Mouse (Mus musculus) stomach, embryonic 16.5 days (tissue): ENCODE measurements at regions not wholly inside any gene's neighbourhood (a gene's known extent, or its start where the extent isn't known, plus 50 kb on each side); places are given as distances from the start of the nearest gene placed in this dataset.

Source experiments
- ATAC-seq: fragments of 200-750 bp; cut with Nextera tagmentation; 2 replicates; pipeline ENCODE4 v1.8.0; 2017; ENCODE audit warnings: moderate number of reproducible peaks, moderate TSS enrichment; ENCODE audit not compliant: insufficient read depth, low FRiP score
- H3K27ac ChIP-seq: fragments of 300-500 bp; sonication (generic); 2 replicates; pipeline ENCODE4 v1.5.1; 2014; ENCODE audit warnings: low read length
- H3K27me3 ChIP-seq: fragments of 300-500 bp; sonication (generic); 2 replicates; pipeline ENCODE4 v1.6.1; 2014; ENCODE audit warnings: low read length, control low read depth, mixed read lengths; ENCODE audit not compliant: control insufficient read depth, insufficient read depth
- H3K36me3 ChIP-seq: fragments of 300-500 bp; sonication (generic); 2 replicates; pipeline ENCODE4 v1.6.1; 2014; ENCODE audit warnings: low read length; ENCODE audit not compliant: control insufficient read depth, insufficient read depth
- H3K4me1 ChIP-seq: fragments of 300-500 bp; sonication (generic); 2 replicates; pipeline ENCODE4 v1.6.1; 2014; ENCODE audit warnings: low read length, control low read depth, mixed read lengths; ENCODE audit not compliant: control insufficient read depth, insufficient read depth
- H3K4me2 ChIP-seq: fragments of 300-500 bp; sonication (generic); 2 replicates; pipeline ENCODE4 v1.6.1; 2014; ENCODE audit warnings: low read depth, low read length, mixed read lengths
- H3K4me3 ChIP-seq: fragments of 300-500 bp; sonication (generic); replicated peaks from 2 replicates; pipeline ENCODE4 v1.5.1; 2014; ENCODE audit warnings: mild to moderate bottlenecking, low read length
- H3K9ac ChIP-seq: fragments of 300-500 bp; sonication (generic); 2 replicates; pipeline ENCODE4 v1.6.1; 2014; ENCODE audit warnings: low read length
- H3K9me3 ChIP-seq: fragments of 300-500 bp; sonication (generic); replicated peaks from 2 replicates; pipeline ENCODE4 v1.6.1; 2016; ENCODE audit warnings: low read length, control low read depth; ENCODE audit not compliant: control insufficient read depth
- WGBS: fragments of 180-500 bp; shearing (Covaris S2); extraction: QIAGEN DNeasy Blood & Tissue Kit; methylation state at CpG from one replicate; pipeline ENCODE4 v1.1.7; 2014; 5-methylcytosine and 5-hydroxymethylcytosine counted together

DNA sequence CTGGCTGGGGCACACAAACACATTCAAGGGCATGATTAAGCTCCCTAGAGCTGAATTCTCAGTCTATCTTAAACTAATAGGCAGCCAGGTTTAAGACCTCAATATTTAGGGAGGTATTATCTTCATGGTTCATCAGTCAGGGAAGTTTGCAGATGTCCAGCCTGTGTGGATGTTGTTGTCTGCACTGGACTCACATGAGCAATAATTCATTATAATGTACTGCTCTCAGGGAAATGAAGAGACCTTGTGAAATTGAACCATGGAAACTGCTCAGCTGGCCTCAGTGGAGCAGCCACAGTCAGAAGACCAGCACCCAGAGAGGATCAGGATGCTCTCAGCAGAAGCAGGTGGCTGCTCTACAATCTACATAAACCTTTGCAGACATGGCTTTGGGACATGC, 415.3 kb upstream of the Sox11 start:
- Histone ChIP-seq H3K9ac (no peak overlapping the region), H3K36me3 (no peaks in the 10 kb centered on the region), H3K4me1 (no peaks in the 10 kb centered on the region), H3K27ac (no peak overlapping the region), H3K4me3 (no peak overlapping the region), H3K4me2 (no peak overlapping the region), H3K9me3 (no peaks in the 10 kb centered on the region), H3K27me3 (no peaks in the 10 kb centered on the region)
- ATAC-seq: no peak

- no peak overlapping the region for H3K9ac ChIP-seq
- H3K4me1 ChIP-seq: no peaks in the 10 kb centered on the region
- H3K4me2 ChIP-seq: no peak overlapping the region
- 49% methylated on average over 5 of the region's 5 CpGs for WGBS
- no peak; the same call in 1 of the 2 replicates for ATAC-seq
- no peaks in the 10 kb centered on the region for H3K27me3 ChIP-seq
- H3K9me3 ChIP-seq: no peaks in the 10 kb centered on the region
- H3K36me3 ChIP-seq: no peaks in the 10 kb centered on the region
- no peak overlapping the region for H3K4me3 ChIP-seq
- H3K27ac ChIP-seq: no peak overlapping the region
Measured at GRCm38 (mm10) chr12:27724619-27725200, 382.3 kb upstream of the Sox11 start.

DNA sequence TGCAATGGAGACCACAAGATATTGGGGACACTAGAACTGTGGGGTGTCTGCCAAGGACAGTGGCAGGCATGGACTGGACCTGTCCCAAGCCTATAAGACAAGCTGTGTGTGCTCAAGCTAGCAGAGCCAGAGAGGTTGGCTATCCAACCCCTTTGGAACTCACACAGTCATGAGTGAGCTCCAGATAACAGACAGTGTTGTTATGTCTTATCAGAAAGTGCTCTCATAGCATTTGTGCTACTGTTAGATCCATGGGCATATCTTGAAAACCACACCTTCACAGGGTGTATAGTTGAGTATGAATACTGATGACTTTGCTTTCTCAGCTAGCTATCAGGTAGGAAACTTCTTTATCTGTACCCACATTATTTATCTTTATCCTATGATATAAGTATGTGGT, 338.1 kb upstream of the Sox11 start:
- Histone ChIP-seq H3K27ac (no peak overlapping the region), H3K4me1 (no peaks in the 10 kb centered on the region), H3K4me3 (no peak overlapping the region), H3K27me3 (no peaks in the 10 kb centered on the region), H3K4me2 (no peak overlapping the region), H3K36me3 (no peaks in the 10 kb centered on the region), H3K9me3 (no peaks in the 10 kb centered on the region), H3K9ac (no peak overlapping the region)
- no peak for ATAC-seq

GRCm38 (mm10) chr12:27673404-27673803, 331.0 kb upstream of the Sox11 start:
- Histone ChIP-seq H3K4me1 (no peaks in the 10 kb centered on the region), H3K27me3 (no peaks in the 10 kb centered on the region), H3K4me2 (no peak overlapping the region), H3K27ac (no peak overlapping the region), H3K36me3 (no peaks in the 10 kb centered on the region), H3K9me3 (no peaks in the 10 kb centered on the region), H3K4me3 (no peak overlapping the region), H3K9ac (no peak overlapping the region)
- ATAC-seq: no peak

DNA sequence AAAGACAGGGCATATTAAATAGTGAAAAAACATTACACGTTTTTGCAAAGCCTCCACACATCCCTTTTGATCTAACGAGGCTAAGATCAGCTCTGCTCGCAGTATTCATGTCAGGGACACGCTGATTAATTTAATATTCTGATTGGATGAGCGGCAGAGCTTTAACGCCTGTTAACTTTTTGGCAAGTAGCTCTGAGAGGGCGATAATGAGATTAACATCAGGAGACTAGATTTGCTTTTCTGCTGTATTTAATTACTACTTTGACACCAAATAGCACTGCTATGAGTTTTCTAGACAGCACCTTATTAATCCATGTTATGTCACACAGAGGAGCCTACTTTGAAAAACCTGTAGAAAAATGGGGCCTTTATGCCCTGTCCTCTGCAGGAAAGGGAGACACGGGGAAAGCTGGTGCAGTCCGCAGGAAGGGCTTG, 328.3 kb upstream of the Sox11 start:
- no peak overlapping the region for H3K4me2 ChIP-seq
- H3K4me3 ChIP-seq: no peak overlapping the region
- H3K27ac ChIP-seq: no peak overlapping the region
- 51% methylated on average over 9 of the region's 9 CpGs for WGBS
- H3K9me3 ChIP-seq: no peaks in the 10 kb centered on the region
- no peak for ATAC-seq
- H3K9ac ChIP-seq: no peak overlapping the region
- no peaks in the 10 kb centered on the region for H3K4me1 ChIP-seq
- H3K36me3 ChIP-seq: no peaks in the 10 kb centered on the region
- H3K27me3 ChIP-seq: no peaks in the 10 kb centered on the region

DNA sequence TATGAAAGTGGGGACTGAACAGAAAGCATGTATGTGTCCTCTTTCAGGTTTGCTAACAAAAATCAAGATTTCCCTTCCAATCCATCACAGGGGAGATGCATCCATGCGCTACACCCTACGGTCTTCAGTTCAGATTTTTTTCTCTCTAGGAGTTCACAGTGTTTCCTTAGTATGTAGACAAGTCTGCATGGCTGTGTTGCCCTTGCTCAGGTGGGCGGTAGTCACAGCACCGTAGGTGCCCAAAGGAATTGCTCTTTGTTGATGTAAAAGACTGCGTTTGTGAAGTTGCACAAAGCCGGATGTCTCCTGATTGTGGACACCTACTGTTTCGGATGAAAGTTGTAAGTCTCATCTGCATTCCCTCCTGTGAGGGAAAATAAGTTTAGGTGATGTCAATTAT, 327.8 kb upstream of the Sox11 start:
- Histone ChIP-seq H3K9ac (no peak overlapping the region), H3K9me3 (no peaks in the 10 kb centered on the region), H3K4me2 (no peak overlapping the region), H3K27me3 (no peaks in the 10 kb centered on the region), H3K27ac (no peak overlapping the region), H3K4me3 (no peak overlapping the region), H3K36me3 (no peaks in the 10 kb centered on the region), H3K4me1 (no peaks in the 10 kb centered on the region)
- no peak for ATAC-seq
- 67% methylated on average over 7 of the region's 7 CpGs for WGBS

- no peaks in the 10 kb centered on the region for H3K4me1 ChIP-seq
- H3K36me3 ChIP-seq: no peaks in the 10 kb centered on the region
- H3K9me3 ChIP-seq: no peaks in the 10 kb centered on the region
- H3K9ac ChIP-seq: no peak overlapping the region
- H3K27ac ChIP-seq: no peak overlapping the region
- no peaks in the 10 kb centered on the region for H3K27me3 ChIP-seq
- no peak overlapping the region for H3K4me2 ChIP-seq
- WGBS: 78% methylated on average over 6 of the region's 6 CpGs
- no peak for ATAC-seq
- H3K4me3 ChIP-seq: no peak overlapping the region
Measured at GRCm38 (mm10) chr12:27669542-27669941, 327.2 kb upstream of the Sox11 start.

DNA sequence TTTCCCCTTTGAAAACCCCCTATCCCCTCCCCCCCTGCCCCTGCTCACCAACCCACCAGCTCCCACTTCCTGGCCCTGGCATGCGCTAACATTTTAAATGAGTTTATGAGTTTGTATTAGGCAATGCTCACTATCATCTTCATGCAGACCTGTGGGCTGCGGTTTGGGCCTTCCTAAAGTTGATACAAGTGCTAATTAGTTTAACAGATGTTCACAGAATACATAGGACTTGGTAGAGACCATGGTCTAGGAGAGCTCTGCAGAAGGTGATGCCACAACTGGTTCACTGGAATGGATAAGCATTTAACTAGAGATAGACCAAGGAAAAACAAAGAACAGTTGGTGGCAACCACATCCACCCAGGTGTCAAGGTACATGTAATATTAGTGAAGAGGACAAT, 324.1 kb upstream of the Sox11 start:
- 56% methylated on average over 2 of the region's 2 CpGs for WGBS
- H3K9ac ChIP-seq: no peak overlapping the region
- H3K27ac ChIP-seq: no peak overlapping the region
- no peaks in the 10 kb centered on the region for H3K36me3 ChIP-seq
- no peak for ATAC-seq
- no peaks in the 10 kb centered on the region for H3K27me3 ChIP-seq
- H3K9me3 ChIP-seq: no peaks in the 10 kb centered on the region
- no peak overlapping the region for H3K4me3 ChIP-seq
- no peaks in the 10 kb centered on the region for H3K4me1 ChIP-seq
- no peak overlapping the region for H3K4me2 ChIP-seq

DNA sequence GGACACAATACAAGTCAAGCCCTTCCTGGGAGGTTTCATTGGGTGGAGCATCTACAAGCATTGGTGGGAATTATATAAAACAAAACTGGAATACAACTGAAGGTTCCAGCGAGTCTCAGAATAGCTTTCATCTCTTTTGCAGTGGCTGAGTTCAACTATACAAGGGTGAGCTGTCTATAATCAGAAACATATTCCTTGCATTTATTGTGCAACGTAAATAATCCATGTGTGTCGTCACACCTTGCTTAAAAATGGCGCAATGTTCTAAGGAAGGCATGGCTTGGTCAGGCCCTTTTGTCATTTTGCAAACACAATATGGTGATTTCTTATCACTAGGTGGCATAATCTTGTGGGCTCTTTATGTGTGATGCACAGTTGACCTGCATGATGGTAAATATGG, 320.8 kb upstream of the Sox11 start:
- H3K27me3 ChIP-seq: no peaks in the 10 kb centered on the region
- H3K9ac ChIP-seq: no peak overlapping the region
- H3K4me3 ChIP-seq: no peak overlapping the region
- no peaks in the 10 kb centered on the region for H3K9me3 ChIP-seq
- ATAC-seq: no peak
- 89% methylated on average over 4 of the region's 4 CpGs for WGBS
- H3K4me1 ChIP-seq: no peaks in the 10 kb centered on the region
- H3K4me2 ChIP-seq: no peak overlapping the region
- H3K36me3 ChIP-seq: no peaks in the 10 kb centered on the region
- H3K27ac ChIP-seq: no peak overlapping the region

- H3K27me3 ChIP-seq: no peaks in the 10 kb centered on the region
- no peak for ATAC-seq
Measured at GRCm38 (mm10) chr12:27662723-27663122, 320.3 kb upstream of the Sox11 start.

More at GRCm38 (mm10) chr12:27662723-27663122, 320.3 kb upstream of the Sox11 start:
- no peak overlapping the region for H3K9ac ChIP-seq
- 78% methylated on average over 5 of the region's 5 CpGs for WGBS
- no peaks in the 10 kb centered on the region for H3K9me3 ChIP-seq
- H3K4me2 ChIP-seq: no peak overlapping the region
- no peak overlapping the region for H3K27ac ChIP-seq
- H3K36me3 ChIP-seq: no peaks in the 10 kb centered on the region
- no peaks in the 10 kb centered on the region for H3K4me1 ChIP-seq
- H3K4me3 ChIP-seq: no peak overlapping the region
